Mouse (Mus musculus): ENCODE measurements around the gene Stk26. TPM values are rescaled to one million over a fixed set of nuclear protein-coding genes. Genes with fewer than 3 reads are reported as not detected.

The Stk26 gene
- total RNA-seq, 4 experiments from 2014 or later: 6.9 to 8.6 (median 7.4) TPM

DNA sequence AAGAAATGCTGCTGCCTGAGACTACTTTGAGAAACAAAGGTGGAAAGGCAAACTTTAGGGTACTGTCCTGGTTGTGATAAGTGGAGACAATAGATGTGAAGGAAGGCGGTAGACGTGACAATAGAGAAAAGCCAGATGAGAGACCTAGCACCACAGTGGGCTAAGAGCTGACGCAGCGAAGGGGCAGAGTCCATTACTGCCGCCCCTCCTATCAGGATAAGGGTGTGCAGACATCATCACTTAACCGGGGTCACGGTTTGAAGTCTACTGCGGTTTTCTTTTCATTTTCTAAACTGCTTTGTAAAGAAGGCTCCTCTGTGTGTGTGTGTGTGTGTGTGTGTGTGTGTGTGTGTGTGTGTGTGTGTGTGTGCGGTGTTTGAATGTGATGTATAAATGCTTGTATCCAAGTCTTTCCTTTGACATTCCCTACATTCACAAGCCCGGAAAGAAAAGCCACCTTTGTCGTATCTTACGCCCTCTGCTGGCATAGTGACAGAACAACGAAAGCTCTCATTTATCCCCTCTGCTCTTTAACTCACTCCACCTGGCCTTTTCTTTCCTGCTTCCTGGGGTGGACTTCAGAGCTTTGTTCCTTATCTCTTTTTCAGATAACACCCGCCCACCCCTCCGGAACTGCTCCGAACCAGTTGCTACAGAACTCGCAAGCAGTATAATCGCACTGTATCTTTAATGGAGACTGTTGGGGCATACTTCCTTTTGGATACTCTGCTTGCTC lies 84.0 kb downstream of the Stk26 start:
- no peak for DNase-seq (ENCODE audit: low spot score in 2 of 2)

DNA sequence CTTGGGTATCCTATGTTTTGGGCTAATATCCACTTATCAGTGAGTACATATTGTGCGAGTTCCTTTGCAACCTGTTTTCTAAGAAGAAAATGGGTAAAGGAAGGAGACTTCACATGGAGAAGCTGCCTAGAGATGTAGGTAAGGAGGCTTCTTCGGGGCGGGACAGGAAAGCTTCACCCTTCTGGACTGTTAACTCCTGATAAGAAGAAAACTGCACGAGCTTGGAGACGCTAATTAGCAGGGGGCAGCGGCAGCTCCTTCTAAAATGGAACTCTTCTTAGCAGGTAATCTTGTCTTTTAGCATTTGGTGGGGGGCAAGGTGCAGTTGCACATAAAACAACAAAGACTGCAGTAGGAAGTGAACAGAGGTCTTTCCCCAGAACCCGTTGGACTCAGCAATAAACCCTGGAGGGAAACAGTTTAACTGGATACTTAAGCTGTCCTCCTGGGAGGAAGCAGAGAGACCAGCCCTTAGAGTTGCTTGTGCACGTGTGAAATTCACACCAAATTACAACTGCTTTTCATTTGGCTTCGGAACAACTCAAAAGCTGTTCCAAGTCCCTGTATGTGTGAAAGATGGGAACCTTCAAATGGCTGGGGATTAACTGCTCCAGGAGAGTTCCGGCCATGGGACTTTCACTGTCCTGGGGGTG lies 86.2 kb downstream of the Stk26 start:
- DNase-seq (ENCODE audit: low spot score in 2 of 2): no peak

DNA sequence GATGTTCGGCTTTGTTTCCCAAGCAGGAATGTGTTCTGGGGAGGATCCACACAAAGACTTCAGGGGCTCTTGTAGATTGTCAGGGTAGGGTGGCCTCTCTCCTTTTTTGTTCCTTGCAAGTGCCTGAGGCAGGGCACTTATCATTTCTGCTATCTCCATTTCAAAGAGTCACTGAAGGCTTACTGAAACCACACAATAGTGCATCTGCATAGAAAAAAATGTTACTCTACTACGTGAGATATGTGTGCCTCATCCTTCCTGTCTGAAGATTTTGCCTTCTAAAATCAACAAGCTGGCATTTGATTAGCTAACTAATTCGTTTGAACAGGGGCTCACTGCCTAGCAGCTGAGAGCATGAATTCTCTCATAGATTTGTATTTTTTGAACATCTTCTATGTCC lies 89.5 kb downstream of the Stk26 start:
- DNase-seq (ENCODE audit: low spot score in 2 of 2): no peak

DNA sequence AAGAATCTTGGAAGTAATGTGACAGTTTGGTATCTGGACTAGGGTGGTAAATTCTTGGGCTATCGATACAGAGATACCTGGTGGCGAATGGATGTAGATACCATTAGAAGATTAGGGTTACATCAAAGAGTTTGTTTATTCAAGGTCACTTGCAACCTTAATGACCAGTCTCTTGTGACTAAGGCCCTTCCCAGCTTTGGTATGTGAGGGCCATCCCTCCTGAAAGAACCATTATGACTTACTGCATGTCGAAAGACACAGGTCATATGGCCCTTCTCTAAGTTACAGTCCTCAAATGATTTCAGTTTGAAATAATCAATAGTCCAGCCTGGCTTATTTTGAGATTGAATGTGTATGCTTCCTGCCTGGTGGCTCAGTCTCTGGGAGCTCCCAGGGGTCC lies 96.3 kb downstream of the Stk26 start:
- no peak for DNase-seq (ENCODE audit: low spot score in 2 of 2)

DNA sequence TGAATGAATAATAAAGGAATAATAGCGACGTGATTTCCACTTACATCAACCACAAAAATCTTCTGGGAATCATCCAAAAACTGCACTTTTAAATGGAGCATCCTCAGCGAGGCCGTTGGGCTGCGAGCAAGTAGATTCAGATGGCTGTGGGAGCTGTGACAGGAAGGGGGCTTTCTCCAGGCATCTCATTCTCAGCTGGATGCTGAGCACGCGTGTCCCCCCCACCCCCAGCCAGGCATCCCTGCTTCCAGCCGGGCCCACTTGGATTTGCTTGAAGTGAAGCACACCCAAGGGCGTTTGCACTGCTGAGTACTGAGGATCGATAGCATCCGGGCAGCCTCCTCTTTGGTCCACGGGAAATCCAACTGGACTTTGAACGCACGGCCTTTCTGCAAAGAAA lies 101.8 kb downstream of the Stk26 start, which contains the start of gene Frmd7:
Frmd7 (minus strand) TSS at position 101 of the 400 bp plus-strand sequence.
- no peak for DNase-seq (ENCODE audit: low spot score in 2 of 2)

Other genes starting within 250 kb of the Stk26 start
- gene Frmd7, start 101.7 kb downstream of the Stk26 start, total RNA-seq (2022): 1 to 10 TPM in 2 of 4 experiments, under 1 TPM in 2; 0.87 to 2.0 (median 1.0) TPM
- gene Rap2c, start 177.0 kb downstream of the Stk26 start, total RNA-seq (2022): 10 to 100 TPM; 24.1 to 28.6 (median 27.8) TPM

All from left cerebral cortex, adult 8-10 months (tissue).